Mouse (Mus musculus): ENCODE results near the gene Tbca.

Tbca gene

DNA sequence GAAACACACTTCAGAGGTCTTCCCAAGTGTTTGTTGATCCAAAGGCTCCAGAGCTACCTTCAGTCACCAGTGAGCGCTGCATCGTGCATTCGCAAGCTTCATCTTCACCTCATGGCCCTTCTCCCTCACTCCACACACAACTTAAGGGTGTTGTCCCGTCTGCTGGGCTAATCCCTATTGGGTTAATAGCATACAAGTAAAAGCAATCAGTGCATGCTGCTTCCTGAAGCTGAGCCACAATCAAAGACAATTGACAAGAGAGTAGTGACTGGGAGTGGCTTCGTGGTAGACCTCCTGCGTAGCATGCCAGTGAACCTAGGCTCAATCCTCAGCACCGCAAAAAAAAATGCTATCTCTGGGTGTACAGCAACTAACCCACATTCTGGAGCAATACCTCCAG, 59.2 kb downstream of the Tbca start:
- DNase-seq (ENCODE audit: low read depth, low spot score): peak; percentile 47

GRCm38 (mm10) chr13:94849351-94849750, 60.6 kb downstream of the Tbca start:
- no peak for DNase-seq (ENCODE audit: low read depth, low spot score)

DNA sequence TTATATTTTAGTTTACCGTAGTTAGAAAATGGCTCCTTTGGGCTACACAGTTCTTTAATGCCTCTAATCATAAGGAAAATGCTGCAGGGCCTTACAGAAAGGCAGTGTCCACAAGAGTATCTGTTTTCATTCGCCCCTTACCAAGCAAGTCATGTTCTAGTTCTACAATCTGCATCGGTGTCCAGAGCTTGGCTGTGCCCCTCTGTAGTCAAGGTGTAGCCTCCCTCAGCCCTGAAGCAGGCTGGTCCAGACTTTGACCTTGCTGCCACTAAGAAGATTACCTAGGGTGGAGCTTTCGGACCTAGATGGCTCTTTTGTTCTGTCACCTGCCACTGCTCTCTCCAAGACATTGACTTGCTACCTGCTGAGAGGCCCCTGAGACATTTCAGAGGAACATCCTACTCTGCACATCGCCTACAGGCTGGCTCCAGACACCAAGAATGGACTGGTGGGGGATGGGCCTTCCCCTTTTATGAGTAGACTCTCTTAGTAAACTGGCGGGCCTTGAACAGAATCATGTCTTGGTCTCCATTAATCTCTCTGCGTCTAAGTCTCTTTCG, 69.4 kb downstream of the Tbca start:
- DNase-seq (ENCODE audit: low read depth, low spot score): peak; percentile 96

GRCm38 (mm10) chr13:94859256-94859655, 70.5 kb downstream of the Tbca start:
- no peak for DNase-seq (ENCODE audit: low read depth, low spot score)

DNA sequence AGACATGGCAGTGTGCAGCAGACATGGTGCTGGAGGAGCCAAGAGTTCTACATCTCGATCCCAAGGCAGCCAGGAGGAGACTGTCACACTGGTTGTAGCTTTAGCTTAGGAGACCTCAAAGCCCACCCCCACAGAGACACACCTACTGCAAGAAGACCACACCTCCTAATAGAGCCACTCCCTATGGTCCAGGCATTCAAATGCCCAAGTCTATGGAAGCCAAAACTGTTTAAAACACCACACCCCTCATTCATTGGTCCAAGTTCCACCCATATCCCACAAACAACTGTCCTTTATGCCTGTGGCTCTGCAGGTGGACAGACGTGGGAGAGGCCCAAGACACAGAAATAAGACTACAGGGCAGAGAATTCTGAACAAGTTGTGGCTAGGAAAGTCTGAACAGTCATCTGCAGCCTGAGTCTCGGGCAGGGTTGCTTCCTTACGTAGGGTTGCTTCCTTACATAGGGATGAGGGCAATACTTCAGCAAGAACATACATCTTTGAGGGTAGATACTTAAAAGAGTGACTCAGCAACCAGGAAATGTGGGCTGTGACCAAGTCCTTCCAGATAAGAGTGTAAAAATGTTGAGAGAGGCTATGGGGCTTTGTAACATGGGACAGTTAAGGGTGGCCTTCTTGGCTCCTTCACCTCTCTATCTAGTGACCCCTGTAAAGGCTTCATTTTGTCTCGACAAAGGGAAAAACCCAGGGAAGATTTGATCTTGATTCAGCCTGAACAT, 74.0 kb downstream of the Tbca start:
- peak; percentile 85 for DNase-seq (ENCODE audit: low read depth, low spot score)

DNA sequence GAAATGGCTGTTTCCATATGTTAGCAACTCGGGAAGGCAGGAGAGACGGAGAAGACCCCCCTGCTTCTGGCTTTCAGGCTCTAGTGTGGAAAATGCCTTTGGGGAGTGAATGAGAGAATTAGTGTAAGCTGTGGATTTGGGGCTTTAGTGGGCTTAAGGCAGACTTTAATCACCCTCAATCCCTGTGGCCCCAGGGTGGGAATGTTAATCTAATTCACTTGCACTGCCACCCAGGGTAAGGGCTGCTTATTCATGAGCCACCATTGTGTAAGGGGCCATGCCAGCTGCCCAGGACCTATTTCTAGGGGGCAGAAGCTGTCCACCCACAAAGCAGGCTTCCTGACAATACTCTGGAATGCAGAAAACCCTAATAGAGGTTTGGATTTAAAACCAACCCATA, 78.2 kb downstream of the Tbca start:
- DNase-seq (ENCODE audit: low read depth, low spot score): no peak

DNA sequence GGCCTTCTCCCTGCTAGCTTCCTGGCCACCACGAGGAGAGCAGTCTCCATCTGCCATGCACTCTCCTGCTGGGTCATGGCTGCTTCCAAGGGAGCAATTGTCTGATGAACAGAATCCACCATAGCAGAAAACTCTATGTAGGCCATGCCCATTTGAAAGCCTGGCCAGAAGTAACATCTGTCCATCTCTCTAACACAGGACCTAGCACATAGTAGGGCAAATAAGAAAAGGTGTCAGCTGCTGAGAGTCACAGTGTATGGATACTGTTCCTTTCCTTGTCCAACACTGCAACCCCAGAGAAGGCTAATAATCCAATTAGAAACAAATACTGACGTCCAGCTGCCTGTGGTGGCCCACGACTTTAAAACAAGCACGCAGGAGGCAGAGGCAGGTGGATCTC, 79.1 kb downstream of the Tbca start:
- DNase-seq (ENCODE audit: low read depth, low spot score): no peak

- DNase-seq (ENCODE audit: low read depth, low spot score): peak; percentile 61
Observed at GRCm38 (mm10) chr13:94868478-94868950, 79.8 kb downstream of the Tbca start.

DNA sequence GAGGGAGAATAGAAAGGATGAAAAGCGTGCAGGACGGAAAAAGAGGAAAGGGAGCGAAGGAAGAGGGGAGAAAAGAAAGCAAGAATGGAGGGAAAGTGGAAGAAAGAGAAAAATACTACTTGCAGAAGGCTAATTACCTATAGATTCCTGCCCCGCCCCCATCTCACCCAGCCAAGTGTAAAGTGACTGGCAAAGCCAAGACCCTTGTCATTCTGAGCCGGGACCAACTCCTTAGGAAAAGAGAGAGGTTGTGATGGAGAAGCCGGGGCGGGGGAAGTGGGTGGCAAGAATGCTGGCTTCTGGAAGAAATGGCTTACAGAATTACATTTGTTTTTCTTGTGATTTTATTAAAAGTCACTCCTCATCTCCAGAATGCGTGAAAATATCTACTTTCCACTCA, 80.8 kb downstream of the Tbca start:
- no peak for DNase-seq (ENCODE audit: low read depth, low spot score)

DNA sequence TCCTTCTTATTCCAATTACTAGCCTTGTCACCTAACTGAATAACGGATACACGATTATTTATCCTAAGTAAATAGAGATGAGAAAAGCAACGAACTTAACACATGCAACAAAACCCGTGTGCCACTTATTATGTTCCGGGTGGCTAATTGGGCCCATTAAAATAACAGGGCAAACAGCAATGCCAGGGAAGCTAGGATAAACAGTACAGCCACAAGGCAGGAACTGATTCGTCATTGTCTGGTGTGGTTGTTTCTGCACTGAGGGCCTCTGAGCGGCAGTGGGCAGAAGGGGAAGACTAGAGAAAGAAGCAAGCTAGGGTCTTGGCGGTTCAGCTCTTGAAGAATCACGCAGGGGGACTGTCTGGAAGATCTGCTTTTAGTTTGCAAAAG, 81.4 kb downstream of the Tbca start:
- no peak for DNase-seq (ENCODE audit: low read depth, low spot score)

DNA sequence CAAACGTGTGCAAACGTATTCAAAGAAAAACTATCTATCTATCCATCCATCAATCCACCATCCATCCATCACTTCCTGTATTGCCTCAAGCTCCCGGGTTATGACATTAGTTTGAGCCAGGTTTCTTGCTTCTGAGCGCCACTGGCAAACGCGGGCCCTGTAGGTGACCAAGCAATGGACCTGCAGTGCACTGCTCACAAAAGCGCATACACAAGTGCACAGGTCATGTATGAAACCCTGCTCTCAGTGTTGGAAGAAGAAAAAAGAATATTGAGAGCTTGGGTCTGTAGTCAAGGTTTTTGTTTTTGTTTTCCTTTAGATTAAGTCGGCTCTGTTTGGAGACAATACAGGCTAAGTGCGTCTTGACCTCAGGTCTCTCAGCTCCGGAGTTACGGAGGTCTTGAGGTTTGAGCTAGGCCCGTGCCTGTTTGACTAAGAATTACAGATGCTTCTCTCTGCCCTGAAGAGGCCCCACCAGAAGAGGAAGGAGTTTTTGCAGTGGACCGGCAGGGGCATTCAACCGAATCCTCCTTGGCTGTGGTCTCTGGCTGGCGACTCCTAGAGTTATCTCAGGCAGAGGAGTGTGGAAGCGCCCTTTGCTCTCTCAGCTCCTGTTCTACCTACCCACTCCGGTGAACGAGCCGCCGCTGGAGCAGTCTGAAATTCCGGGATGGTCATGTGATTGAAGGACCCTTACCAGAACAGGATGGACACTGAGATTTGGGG, 81.9 kb downstream of the Tbca start:
- DNase-seq (ENCODE audit: low read depth, low spot score): no peak

DNA sequence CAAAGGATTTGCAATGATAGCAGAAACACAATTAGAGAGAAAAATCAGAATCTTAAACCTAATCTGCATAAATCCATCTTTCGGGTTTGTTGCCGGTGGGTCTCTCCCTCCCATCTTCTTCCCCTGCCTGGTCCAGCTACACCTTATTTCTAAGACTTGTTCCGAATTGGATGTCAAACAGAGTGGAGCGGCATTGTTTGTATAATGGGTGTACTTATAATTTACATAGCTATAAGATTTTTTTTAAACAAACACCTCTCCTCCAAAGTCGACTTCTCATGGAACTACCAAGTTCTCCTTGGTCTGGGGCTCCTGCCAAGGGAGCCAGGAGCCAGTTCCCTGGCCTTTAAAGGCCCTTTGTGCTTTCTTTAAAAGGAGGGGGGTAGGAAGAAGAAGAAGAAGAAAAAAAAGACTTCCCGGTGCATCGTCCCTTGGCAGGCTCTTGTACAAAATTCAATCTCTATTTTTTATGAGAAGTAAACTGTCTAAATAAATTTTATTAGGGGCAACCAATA, 83.2 kb downstream of the Tbca start:
- no peak for DNase-seq (ENCODE audit: low read depth, low spot score)

DNA sequence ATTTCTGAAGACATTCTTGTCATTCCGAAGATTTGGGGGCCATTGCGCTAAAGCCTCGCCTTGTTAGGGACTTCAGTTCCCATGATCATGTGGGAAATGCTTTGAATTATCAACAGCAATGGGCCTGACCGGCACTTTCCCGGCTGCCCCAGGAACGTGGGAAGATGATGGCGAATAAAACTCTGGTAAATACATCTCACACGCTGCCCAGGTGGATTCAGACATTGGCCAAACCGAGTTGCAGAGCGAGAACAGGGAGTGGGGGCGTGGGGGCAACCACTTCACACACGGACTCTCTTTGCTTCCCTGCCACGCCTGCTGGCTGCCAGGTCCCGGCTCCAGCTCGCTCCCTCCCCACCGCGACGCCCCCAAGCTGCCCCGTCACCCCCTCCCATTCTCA, 83.7 kb downstream of the Tbca start:
- peak; percentile 46 for DNase-seq (ENCODE audit: low read depth, low spot score)

- peak; percentile 54 for DNase-seq (ENCODE audit: low read depth, low spot score)
Observed at GRCm38 (mm10) chr13:94873111-94874038, 84.7 kb downstream of the Tbca start.

GRCm38 (mm10) chr13:94874039-94874425, 85.3 kb downstream of the Tbca start:
- no peak for DNase-seq (ENCODE audit: low read depth, low spot score)

DNA sequence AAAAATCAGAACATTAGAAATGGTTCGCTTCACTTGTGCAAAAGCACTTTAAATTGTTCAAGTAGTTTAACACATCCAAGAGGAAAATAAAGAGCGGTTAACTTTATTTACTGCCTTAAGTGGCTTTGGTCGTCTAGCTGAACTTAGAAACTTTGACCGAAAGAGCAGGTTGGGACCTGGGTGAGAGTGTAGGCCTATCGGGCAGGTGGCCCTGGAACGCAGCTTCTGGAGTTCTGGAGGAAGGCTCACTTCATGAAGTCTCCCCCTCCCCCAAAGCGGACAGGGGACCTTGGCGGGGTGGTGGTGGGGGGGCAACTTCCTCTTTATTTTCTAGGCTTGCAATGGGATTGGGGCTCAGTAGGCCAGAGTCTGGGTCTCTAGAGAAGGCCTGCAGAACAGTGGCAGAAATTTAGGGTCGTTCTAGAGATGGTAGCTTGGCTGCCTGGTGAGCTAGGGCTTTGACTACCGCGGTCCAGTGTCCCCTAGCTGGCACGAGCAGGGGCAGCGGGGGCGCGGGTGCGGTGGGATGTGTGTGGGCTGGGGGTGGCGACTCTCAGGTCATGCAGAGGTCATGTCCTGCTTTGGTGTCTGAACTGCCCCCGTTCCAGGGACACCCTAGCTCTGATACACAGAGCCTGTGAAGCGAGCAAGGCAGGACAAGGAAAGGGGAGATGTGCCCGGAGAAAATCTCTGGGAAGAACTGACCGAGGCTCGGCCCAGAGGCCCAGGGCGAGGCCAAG, 86.1 kb downstream of the Tbca start:
- no peak for DNase-seq (ENCODE audit: low read depth, low spot score)

DNA sequence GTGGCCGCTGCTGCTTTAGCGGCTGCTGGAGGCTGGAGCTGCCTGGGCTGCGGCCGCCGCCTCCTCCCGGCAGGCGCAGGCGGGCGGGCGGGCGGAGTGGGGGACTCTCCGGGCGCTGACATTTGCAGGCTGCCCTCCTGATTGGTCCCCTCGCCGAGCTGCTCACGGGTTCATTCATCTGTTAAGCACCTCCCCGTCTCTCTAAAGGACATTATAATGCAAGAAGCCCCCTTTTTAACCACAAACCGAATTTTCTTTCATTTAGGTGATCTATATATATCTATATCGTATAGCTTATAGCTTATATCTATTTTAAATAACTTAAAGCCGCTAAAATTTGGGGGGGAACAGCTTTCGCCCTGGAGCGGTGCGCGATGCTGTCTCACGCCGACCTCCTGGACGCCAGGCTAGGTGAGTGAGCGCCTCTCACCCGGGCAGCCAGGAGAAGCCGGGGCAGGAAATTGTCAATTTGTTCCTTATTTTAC, 86.7 kb downstream of the Tbca start, which contains the start of gene Otp:
Otp (plus strand) TSS at position 207 of the 485 bp plus-strand sequence.
- peak; percentile 79 for DNase-seq (ENCODE audit: low read depth, low spot score)

DNA sequence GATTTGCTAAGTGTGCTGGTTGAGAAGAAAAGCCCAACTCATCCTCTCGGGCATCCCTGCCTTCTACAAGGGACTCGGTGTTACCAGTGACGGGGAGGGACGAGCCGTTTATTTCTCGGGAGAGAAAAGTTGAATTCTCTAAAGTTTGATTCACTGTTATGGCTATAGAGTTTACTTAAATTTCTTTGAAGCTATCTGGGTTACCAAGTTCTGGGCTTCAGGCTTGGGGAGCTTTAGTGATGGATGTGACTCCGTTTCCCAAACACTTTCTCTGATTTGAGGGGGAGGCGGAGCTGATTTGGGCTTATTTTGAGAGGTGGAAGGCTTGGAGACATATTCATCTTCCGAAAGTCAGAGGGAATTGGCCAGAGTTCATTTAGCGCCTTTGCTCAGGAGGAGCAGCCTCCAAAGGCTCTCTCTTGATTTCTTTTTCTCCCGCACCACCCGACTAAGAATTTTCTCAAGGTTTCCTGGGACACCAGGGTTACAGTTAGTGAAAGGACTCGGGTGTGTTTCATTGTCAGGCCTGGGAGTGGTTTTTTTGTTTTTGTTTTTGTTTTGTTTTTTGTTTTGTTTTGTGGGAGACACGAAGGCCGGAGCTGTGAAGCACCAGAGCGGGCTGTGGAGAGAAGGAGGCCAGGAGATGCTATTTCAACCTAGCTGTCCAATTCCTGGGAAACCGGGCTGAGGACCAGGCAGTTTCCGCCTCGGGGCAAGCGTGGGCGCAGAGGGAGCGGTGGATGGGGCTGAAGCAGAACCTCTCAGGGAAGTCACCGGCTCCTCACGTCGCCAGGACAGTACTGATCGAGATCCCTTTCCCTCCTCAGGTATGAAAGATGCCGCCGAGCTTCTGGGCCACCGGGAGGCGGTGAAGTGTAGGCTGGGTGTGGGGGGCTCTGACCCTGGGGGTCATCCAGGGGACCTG, 87.8 kb downstream of the Tbca start:
- peak; percentile 59 for DNase-seq (ENCODE audit: low read depth, low spot score)

DNA sequence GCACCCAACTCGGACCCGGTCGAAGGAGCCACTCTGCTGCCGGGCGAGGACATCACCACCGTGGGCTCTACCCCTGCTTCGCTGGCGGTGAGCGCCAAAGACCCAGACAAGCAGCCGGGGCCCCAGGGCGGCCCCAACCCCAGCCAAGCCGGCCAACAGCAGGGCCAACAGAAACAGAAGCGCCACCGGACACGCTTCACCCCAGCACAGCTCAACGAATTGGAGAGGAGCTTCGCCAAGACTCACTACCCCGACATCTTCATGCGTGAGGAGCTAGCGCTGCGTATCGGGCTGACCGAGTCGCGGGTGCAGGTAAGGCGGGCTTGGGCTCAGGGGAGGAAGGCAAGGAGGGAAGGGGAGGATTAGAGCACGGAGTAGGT, 88.5 kb downstream of the Tbca start:
- peak; percentile 65 for DNase-seq (ENCODE audit: low read depth, low spot score)

Measured in ES-CJ7 (cell line).